ENCODE assay signal across 8 mouse cellular contexts in genomic region chr3:14886102-14887098, GRCm38 (mm10). TPM values are rescaled to one million over a fixed set of nuclear protein-coding genes. Genes with fewer than 3 reads are reported as not detected.
DNase-seq lines count a peak whose midpoint lies in the region; ATAC-seq lines count a peak whose summit lies in the region.

Car2 (plus strand) TSS chr3:14886273.

- peak within 1 kb of the TSS; percentile 90 for H3K4me3 ChIP-seq in hindbrain, embryonic 14.5 days (replicated peaks; ENCODE audit: low read length)

- peak; percentile 88 for DNase-seq in ZHBTc4 (ENCODE audit: low read depth, low spot score)
- peak; percentile 49 to 59 for DNase-seq in cerebellum, postnatal 4 days (ENCODE audit: low spot score in 2 of 2)
- peak; percentile 43 for DNase-seq in gastrocnemius, adult 18-20 months (ENCODE audit: low spot score)
- DNase-seq in hindbrain, embryonic 14.5 days (ENCODE audit: low spot score): peak; percentile 70
- DNase-seq in left cerebral cortex, adult 18-20 months (ENCODE audit: low spot score in 2 of 2): peak; percentile 56 to 68
- DNase-seq in lung, postnatal 4 days: peak; percentile 88
- DNase-seq in retina, postnatal 7 days (ENCODE audit: low read depth, low spot score): peak; percentile 63
- peak; percentile 60 to 62 for DNase-seq in urinary bladder, postnatal 36 days (ENCODE audit: low spot score in 2 of 2)

- no peaks in the 10 kb centered on the region for H3K9me3 ChIP-seq in hindbrain, embryonic 14.5 days (ENCODE audit: control insufficient read depth, low read length)

- peak within 1 kb of the TSS; percentile 87 for H3K4me2 ChIP-seq in hindbrain, embryonic 14.5 days (replicated peaks)

- peaks cover 4% of the 10 kb centered on the region for H3K27me3 ChIP-seq in hindbrain, embryonic 14.5 days (ENCODE audit: control insufficient read depth, insufficient read depth, low read length)

- no peaks in the 10 kb centered on the region for H3K36me3 ChIP-seq in hindbrain, embryonic 14.5 days (replicated peaks; ENCODE audit: control insufficient read depth, insufficient read depth)

- ATAC-seq in hindbrain, embryonic 14.5 days (ENCODE audit: low FRiP score): peak; percentile 90

- H3K4me1 ChIP-seq in hindbrain, embryonic 14.5 days (replicated peaks; ENCODE audit: control insufficient read depth, insufficient read depth, low read length): no peaks in the 10 kb centered on the region

- WGBS in hindbrain, embryonic 14.5 days: under 1% methylated on average over 93 of the region's 95 CpGs

- H3K27ac ChIP-seq in hindbrain, embryonic 14.5 days: peak within 1 kb of the TSS; percentile 66

- H3K9ac ChIP-seq in hindbrain, embryonic 14.5 days: peak within 1 kb of the TSS; percentile 77

RNA-seq across cellular contexts. Expression of gene Car2, which starts in this region (rescaled TPM):
- 10 to 100 TPM; 17.2 to 19.0 TPM for total RNA-seq in gastrocnemius, adult 18-20 months (2021)
- polyA plus RNA-seq in hindbrain, embryonic 14.5 days (2014; fragmentation: Nextera tagmentation; extraction: Ambion mirVana): 43.5 and 44.7 TPM in 2 replicates
- 100 to 1,000 TPM; 115 to 131 TPM for total RNA-seq in left cerebral cortex, adult 18-20 months (2021)

Comparison
In these comparisons a context has a peak if more than half of its experiments do, and no peak if none do; other contexts are left out.
1. Peak in every context shown above with its lines: DNase-seq, ATAC-seq, H3K4me3 ChIP-seq and H3K27ac ChIP-seq.
2. RNA of gene Car2 (total RNA-seq): 115 to 131 TPM in left cerebral cortex, adult 18-20 months; 17.2 to 19.0 TPM in gastrocnemius, adult 18-20 months; every median in the first group is over 4 times any median in the second.